Mouse (Mus musculus) stomach, embryonic 15.5 days (tissue): Measurements from ENCODE around the gene Gp1ba. TPM values are rescaled to one million over a fixed set of nuclear protein-coding genes. Genes with fewer than 3 reads are reported as not detected.

Source experiments
- ATAC-seq: fragments of 200-750 bp; cut with Nextera tagmentation; 2 replicates; pipeline ENCODE4 v1.8.0; 2017; ENCODE audit warnings: low read depth, moderate number of reproducible peaks, moderate TSS enrichment; ENCODE audit not compliant: insufficient read depth, low FRiP score
- H3K27ac ChIP-seq: fragments of 300-500 bp; sonication (generic); 2 replicates; pipeline ENCODE4 v1.5.1; 2015; ENCODE audit warnings: mild to moderate bottlenecking, inconsistent platforms
- H3K27me3 ChIP-seq: fragments of 300-500 bp; sonication (generic); replicated peaks from 2 replicates; pipeline ENCODE4 v1.6.1; 2015; ENCODE audit warnings: inconsistent platforms
- H3K36me3 ChIP-seq: fragments of 300-500 bp; sonication (generic); 2 replicates; pipeline ENCODE4 v1.6.1; 2015; ENCODE audit warnings: inconsistent platforms
- H3K4me1 ChIP-seq: fragments of 300-500 bp; sonication (generic); 2 replicates; pipeline ENCODE4 v1.6.1; 2015; ENCODE audit warnings: inconsistent platforms
- H3K4me2 ChIP-seq: fragments of 300-500 bp; sonication (generic); 2 replicates; pipeline ENCODE4 v1.6.1; 2015; ENCODE audit warnings: mild to moderate bottlenecking, inconsistent platforms
- H3K4me3 ChIP-seq: fragments of 300-500 bp; sonication (generic); replicated peaks from 2 replicates; pipeline ENCODE4 v1.5.1; 2015; ENCODE audit warnings: inconsistent platforms
- H3K9ac ChIP-seq: fragments of 300-500 bp; sonication (generic); 2 replicates; pipeline ENCODE4 v1.6.1; 2015; ENCODE audit warnings: inconsistent platforms
- H3K9me3 ChIP-seq: fragments of 300-500 bp; sonication (generic); 2 replicates; pipeline ENCODE4 v1.6.1; 2016; ENCODE audit warnings: inconsistent platforms
- WGBS: fragments of 180-500 bp; shearing (Covaris S2); methylation state at CpG from one replicate; pipeline ENCODE4 v1.1.7; 2015; 5-methylcytosine and 5-hydroxymethylcytosine counted together
- polyA plus RNA-seq: library from polyadenylated mRNA; unstranded; fragments of >200 nt; fragmentation: Nextera tagmentation; extraction: Ambion mirVana; gene quantifications from 2 replicates; pipeline ENCODE4 v1.2.1, GENCODE M21; 2015

Gp1ba gene
- polyA plus RNA-seq, 1 experiment from 2014 or later, result 0.09 TPM

DNA sequence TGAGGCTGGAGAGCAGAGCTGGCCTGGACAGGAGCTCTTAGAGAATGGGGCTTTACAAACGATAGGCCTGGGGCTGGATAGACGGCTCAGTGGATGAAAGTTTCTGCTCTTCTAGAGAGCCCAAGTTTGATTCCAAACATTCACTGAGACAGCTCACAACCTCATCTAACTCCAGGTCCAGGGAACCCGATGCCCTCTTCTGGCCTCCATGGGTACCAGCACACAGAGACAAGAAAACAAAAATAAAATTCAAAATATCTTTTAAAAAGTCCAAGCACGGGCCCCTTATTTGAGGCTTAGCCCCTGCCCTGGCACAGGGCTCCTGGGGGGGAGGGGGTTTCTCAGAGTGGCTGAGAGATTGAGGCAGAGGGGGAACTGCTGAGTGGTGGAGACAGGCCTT lies 28.2 kb upstream of the Gp1ba start:
- Histone ChIP-seq H3K27ac (no peak overlapping the region), H3K9me3 (no peaks in the 10 kb centered on the region), H3K36me3 (peaks cover 58% of the 10 kb centered on the region), H3K4me1 (peaks cover 11% of the 10 kb centered on the region), H3K4me2 (no peak overlapping the region), H3K27me3 (no peaks in the 10 kb centered on the region), H3K4me3 (no peak overlapping the region), H3K9ac (no peak overlapping the region)
- no peak for ATAC-seq
- WGBS, result 82% methylated on average over 4 of the region's 4 CpGs

DNA sequence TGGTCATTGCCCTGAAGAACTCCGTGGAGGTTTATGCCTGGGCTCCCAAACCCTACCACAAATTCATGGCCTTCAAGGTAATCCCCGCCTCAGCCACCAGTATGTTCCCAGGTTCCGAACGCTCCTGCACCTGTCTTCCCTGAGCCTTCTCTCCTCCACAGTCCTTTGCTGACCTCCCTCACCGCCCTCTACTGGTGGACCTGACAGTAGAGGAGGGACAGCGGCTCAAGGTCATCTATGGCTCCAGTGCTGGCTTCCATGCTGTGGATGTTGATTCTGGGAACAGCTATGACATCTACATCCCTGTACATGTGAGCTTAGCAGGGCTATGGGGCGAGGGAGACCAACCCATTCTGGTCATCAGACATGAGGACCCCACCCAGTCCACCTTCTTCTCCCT lies 26.4 kb upstream of the Gp1ba start:
- ATAC-seq, result no peak
- WGBS, result 79% methylated on average over 7 of the region's 7 CpGs
- no peak overlapping the region for H3K4me3 ChIP-seq
- peaks cover 46% of the 10 kb centered on the region for H3K36me3 ChIP-seq
- no peak overlapping the region for H3K27ac ChIP-seq
- peaks cover 11% of the 10 kb centered on the region for H3K4me1 ChIP-seq
- H3K9me3 ChIP-seq, result no peaks in the 10 kb centered on the region
- no peak overlapping the region for H3K9ac ChIP-seq
- 0 out of 2 replicates have a peak, but pooled peaks cover 3% of the 10 kb centered on the region for H3K27me3 ChIP-seq
- H3K4me2 ChIP-seq, result no peak overlapping the region

DNA sequence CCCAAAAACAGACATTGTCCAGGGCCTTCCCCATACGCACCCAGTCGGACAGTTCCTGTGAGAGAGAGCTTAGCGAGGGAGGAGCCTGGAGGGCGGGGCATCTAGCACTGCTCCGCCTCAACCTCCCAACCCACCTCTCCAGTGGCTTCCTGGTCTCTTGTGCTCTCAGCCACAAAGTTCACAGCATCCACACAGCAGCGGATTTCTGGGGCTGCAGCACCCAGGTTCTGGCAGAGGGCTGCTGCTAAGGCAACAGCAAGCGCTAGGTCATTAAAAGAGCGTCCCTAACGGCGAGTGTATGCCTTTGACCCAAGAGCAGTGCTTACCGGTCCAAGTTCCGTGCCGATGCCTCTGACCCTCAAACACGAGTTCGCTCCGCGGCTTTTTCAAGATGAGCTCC lies 23.8 kb upstream of the Gp1ba start:
- peak; percentile 87 for ATAC-seq
- Histone ChIP-seq H3K4me3 (peak overlapping the region; percentile 44), H3K27me3 (0 out of 2 replicates have a peak, but pooled peaks cover 3% of the 10 kb centered on the region), H3K9me3 (no peaks in the 10 kb centered on the region), H3K4me1 (peaks cover 11% of the 10 kb centered on the region), H3K27ac (peak overlapping the region; percentile 78), H3K9ac (0 out of 2 replicates have a peak overlapping the region, but pooled peaks have one; percentile 27), H3K4me2 (peak overlapping the region; percentile 93), H3K36me3 (peaks cover 20% of the 10 kb centered on the region)
- WGBS, result 1% methylated on average over 17 of the region's 17 CpGs

DNA sequence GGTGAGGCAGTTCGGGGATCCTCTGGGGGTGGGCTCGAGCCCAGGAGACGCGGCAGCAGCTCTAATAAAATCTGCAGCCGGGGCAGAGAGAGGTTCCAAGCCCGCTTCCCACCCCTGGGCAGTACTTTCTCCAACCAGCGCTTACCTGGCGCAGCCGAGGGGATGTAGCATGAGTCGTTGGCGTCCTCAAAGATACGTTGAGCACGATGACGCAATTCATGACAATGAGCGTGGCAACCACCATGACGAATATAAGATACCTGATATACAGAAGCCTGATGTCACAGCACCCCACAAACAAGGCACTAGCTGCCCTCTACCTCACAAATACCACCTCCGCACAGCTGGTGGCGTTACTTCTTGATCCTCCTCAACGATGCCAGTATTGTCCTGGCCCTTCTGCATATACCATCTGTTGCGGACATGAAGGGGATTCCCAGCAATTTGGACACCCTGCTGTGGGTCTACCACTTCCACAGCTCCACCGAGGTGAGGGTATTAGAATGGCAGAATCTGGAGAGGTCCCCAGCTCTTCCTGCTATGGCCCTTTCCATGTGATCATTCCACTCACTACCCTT lies 23.3 kb upstream of the Gp1ba start, which contains the start of gene 4930544D05Rik:
Gene 4930544D05Rik (plus strand): TSS at position 333 of the 578 bp plus-strand sequence.
- Histone ChIP-seq H3K27me3 (0 out of 2 replicates have a peak, but pooled peaks cover 3% of the 10 kb centered on the region), H3K4me3 (peak within 1 kb of the TSS; percentile 44), H3K4me1 (peaks cover 11% of the 10 kb centered on the region), H3K36me3 (peaks cover 15% of the 10 kb centered on the region), H3K27ac (peak within 1 kb of the TSS; percentile 78), H3K9me3 (no peaks in the 10 kb centered on the region), H3K9ac (0 out of 2 replicates have a peak within 1 kb of the TSS, but pooled peaks have one; percentile 27), H3K4me2 (peak within 1 kb of the TSS; percentile 93)
- no peak for ATAC-seq
- 15% methylated on average over 21 of the region's 21 CpGs for WGBS

DNA sequence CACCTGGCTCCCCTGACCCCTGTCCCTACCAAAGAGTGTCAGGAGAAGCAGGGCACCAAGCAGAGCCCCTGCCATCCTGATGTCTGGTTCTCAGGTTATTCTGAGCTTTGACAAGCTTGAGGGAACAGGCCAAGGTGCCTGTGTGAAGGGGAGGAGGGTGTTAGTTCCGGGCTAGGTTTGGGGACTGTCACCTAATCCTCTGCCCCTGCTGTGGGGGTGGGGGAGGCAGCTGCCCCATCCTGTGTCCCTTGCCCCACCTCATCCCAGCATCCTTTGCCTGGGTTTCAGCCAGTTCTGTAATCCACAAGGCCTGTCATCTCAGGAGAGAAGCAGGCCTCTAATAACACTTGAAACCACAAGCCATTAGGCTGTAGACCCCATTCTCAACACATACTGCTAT lies 19.8 kb upstream of the Gp1ba start, which contains the start of gene Chrne:
Gene Chrne (minus strand): TSS at position 116 of the 400 bp plus-strand sequence.
- 0 out of 2 replicates have a peak, but pooled peaks cover 3% of the 10 kb centered on the region for H3K27me3 ChIP-seq
- H3K9ac ChIP-seq, result no peak within 1 kb of the TSS
- WGBS, result 47% methylated on average over 1 of the region's 1 CpGs
- peaks cover 11% of the 10 kb centered on the region for H3K4me1 ChIP-seq
- H3K4me3 ChIP-seq, result no peak within 1 kb of the TSS
- no peak within 1 kb of the TSS for H3K27ac ChIP-seq
- H3K9me3 ChIP-seq, result no peaks in the 10 kb centered on the region
- no peak for ATAC-seq
- H3K4me2 ChIP-seq, result no peak within 1 kb of the TSS
- no peaks in the 10 kb centered on the region for H3K36me3 ChIP-seq

DNA sequence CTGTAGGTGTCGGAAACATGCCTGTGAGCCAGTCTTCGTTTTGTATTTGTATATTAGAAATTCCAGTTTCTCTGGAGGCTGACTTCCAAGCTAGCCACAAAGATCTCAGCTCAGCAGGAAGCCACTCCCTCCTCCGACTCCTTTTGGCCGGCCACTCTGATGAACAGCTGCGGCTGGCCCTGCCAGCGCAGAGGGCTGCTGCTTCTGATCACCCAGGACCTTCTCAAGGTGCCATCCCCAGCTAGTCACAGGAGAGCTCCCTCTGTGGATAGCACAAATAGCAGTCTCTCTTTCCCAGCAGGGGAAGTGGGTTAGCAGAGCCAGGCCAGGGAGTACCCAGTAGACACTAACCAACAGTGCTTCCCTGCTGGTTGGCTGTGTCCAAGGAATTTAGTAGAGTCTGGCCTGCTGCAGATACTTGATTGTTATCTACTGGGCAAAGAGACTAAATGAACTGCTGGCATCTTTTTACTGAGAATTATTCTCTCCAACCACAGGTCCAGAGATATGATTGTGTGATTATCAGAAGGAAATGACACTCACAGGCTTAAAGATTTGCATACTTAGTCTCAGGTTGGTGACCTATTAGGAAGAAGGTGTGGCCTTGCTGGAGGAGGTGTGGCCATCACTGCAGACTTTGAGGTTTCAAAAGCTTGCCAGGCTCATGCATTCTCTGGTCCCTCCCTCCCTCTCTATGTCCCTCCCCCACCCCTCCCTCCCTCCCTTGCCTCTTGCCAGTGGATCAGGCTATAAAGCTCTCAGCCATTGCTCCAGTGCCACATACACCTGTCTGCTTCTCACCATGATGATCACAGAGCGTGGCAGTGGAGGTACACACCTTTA lies 16.7 kb upstream of the Gp1ba start:
- Histone ChIP-seq H3K27me3 (no peaks in the 10 kb centered on the region), H3K4me3 (no peak overlapping the region), H3K4me1 (no peaks in the 10 kb centered on the region; the same call in 1 of the 2 replicates), H3K9ac (no peak overlapping the region), H3K36me3 (no peaks in the 10 kb centered on the region), H3K4me2 (no peak overlapping the region), H3K9me3 (no peaks in the 10 kb centered on the region), H3K27ac (no peak overlapping the region)
- ATAC-seq, result no peak; the same call in 1 of the 2 replicates
- 36% methylated on average over 7 of the region's 7 CpGs for WGBS

DNA sequence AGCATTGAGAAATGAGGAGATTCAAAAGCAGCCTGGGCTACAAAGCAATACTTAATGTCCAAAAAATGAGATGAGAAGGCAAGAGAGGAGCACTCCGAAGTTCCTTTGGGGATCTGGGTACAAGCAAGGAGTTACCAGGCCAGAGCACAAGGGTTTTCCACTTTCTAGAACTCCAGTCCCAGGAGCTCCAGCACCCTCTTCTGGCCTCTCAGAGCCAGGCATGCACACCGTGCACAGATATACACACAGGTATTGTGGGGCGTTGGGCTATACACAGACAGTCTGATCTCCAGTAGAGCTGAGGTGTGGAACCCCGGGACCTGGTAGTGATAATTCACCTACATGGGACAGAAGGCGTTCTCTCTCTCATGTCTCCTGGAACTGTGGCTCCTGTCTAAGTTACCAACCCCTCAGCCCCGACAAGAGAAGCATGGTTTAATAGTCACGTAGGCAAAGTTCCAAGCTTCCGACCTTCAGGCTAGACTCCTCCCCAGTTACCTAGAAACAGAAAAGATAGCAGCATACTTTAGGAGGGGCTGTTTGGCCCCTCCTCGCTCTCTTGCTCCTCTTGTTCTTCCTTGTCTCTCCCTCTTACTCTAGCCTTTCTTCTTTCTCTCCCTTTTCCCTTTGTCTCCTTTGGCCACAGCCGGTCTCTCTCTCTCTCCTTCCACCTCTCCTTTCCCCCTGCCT lies 15.7 kb upstream of the Gp1ba start:
- H3K9me3 ChIP-seq, result no peaks in the 10 kb centered on the region
- no peaks in the 10 kb centered on the region; the same call in 1 of the 2 replicates for H3K4me1 ChIP-seq
- H3K4me2 ChIP-seq, result no peak overlapping the region
- no peak overlapping the region for H3K4me3 ChIP-seq
- H3K36me3 ChIP-seq, result no peaks in the 10 kb centered on the region
- H3K27me3 ChIP-seq, result no peaks in the 10 kb centered on the region
- H3K9ac ChIP-seq, result no peak overlapping the region
- WGBS, result 75% methylated on average over 10 of the region's 10 CpGs
- ATAC-seq, result peak; percentile 16; the same call in 1 of the 2 replicates
- no peak overlapping the region for H3K27ac ChIP-seq

DNA sequence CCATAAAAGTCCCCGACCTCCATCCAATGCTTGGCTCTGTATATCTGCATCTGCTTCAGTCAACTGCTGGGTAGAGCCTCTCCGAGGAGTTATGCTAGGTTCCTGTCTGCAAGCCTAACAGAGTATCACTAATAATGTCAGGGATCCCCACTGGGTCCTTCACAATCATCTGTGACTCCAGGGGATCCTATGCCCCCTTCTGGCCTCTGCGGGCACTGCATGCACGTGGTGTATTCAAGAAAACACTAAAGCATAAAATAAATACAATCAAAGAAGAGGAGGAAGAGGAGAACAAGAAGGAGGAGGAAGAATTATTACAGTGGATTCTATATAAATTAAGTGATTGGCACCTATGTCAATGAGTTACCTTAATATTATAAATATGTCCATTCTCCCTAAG lies 13.4 kb upstream of the Gp1ba start:
- Histone ChIP-seq H3K9ac (no peak overlapping the region), H3K27ac (no peak overlapping the region)
- WGBS, result 48% methylated on average over 4 of the region's 4 CpGs

DNA sequence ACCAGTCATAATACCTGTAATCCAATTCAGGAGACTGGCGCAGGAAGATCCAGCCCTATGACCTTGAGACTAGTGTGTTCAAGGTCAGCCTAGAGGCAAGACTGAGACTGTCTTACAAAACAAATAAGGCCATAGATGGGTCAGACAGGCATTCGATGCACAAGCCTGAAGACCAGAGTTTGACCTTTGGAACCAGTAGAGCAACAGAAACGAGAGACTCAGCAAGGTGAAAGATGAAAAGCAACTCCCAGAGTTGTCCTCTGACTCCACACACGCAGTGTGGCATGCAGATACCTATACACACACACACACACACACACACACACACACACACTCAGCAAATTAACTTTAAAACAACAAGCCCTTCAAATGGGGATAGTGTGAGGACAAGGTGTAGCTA lies 12.0 kb upstream of the Gp1ba start:
- no peak overlapping the region for H3K4me2 ChIP-seq
- H3K36me3 ChIP-seq, result no peaks in the 10 kb centered on the region
- no peak overlapping the region for H3K4me3 ChIP-seq
- no peak for ATAC-seq
- H3K4me1 ChIP-seq, result no peaks in the 10 kb centered on the region
- H3K9ac ChIP-seq, result no peak overlapping the region
- H3K27ac ChIP-seq, result no peak overlapping the region
- H3K9me3 ChIP-seq, result no peaks in the 10 kb centered on the region
- WGBS, result 59% methylated on average over 4 of the region's 4 CpGs
- no peaks in the 10 kb centered on the region for H3K27me3 ChIP-seq

More for the DNA sequence above, 13.4 kb upstream of the Gp1ba start:
- H3K4me1 ChIP-seq, result no peaks in the 10 kb centered on the region; the same call in 1 of the 2 replicates
- no peak for ATAC-seq
- H3K27me3 ChIP-seq, result no peaks in the 10 kb centered on the region
- no peak overlapping the region for H3K4me3 ChIP-seq
- no peak overlapping the region for H3K4me2 ChIP-seq
- H3K36me3 ChIP-seq, result no peaks in the 10 kb centered on the region
- no peaks in the 10 kb centered on the region for H3K9me3 ChIP-seq

DNA sequence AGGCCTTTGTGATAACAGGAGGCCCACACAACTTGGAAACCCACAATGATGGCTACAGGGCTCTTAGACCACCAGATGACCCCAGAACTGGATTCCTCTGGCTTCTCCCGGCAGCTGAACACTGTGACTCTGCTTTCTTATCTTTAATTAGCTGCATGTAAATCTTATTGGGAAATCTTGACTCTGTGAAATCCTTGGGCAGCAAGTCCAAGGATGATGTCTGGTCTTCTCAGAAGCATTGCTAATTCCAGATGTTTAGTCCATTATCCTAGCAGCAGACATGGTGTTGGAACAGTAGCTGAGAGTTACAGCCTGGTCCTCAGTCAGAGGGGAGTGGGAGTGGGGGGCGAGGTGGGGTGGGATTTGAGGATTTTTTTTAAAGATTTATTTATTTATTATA lies 10.5 kb upstream of the Gp1ba start:
- Histone ChIP-seq H3K4me2 (no peak overlapping the region), H3K4me3 (no peak overlapping the region), H3K27ac (no peak overlapping the region), H3K27me3 (no peaks in the 10 kb centered on the region), H3K4me1 (no peaks in the 10 kb centered on the region), H3K9me3 (no peaks in the 10 kb centered on the region), H3K36me3 (no peaks in the 10 kb centered on the region), H3K9ac (no peak overlapping the region)
- WGBS, result 76% methylated on average over 2 of the region's 2 CpGs
- ATAC-seq, result no peak

DNA sequence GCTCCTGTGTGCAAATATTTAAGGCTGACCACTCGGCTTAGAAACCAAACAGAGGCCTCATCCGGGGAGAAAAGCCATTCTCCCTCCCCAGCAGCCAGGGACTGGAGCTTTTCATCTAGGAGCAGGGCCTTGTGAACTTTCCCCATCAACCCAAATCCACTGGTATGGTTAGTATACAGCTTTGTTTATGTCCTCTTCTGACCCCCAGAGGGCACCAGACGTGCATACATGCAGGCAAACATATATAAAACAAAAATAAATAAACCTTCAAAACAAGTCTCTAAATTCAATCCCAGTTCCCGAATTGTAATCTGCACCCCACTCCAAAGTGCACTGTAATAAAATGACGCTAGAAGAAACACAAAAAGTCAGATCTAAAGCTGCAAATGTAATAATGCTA lies 9.4 kb upstream of the Gp1ba start:
- WGBS, result 46% methylated on average over 5 of the region's 5 CpGs
- no peak overlapping the region for H3K4me2 ChIP-seq
- no peak overlapping the region for H3K9ac ChIP-seq
- H3K9me3 ChIP-seq, result no peaks in the 10 kb centered on the region
- H3K27me3 ChIP-seq, result no peaks in the 10 kb centered on the region
- H3K4me1 ChIP-seq, result no peaks in the 10 kb centered on the region
- no peak overlapping the region for H3K27ac ChIP-seq
- ATAC-seq, result no peak
- H3K36me3 ChIP-seq, result no peaks in the 10 kb centered on the region
- no peak overlapping the region for H3K4me3 ChIP-seq
